12 mouse cellular contexts compared by ENCODE assay signal in the genomic region with DNA sequence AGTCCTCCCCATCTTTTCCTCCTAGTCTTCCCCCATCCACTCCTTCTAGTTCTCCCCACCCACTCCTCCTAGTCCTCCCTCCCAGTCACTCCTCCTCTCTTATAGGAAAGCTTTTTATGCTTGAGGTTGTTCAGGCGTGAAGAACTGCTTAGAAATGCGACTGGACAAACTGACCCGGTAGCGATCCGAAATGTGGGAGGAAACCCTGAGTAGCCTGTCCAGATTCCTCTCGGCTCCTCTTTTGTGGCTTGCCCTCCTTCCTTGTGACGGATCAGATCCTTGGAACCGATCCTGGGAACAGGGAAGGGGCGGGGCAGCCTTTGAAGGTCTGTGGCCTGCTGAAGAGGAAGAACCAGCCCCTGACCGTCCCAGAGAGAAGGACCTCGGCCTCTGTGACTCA.
DNase-seq lines count a peak whose midpoint lies in the region; ATAC-seq and TF ChIP-seq lines count a peak whose summit lies in the region.
"Had no signal": no experiment of that assay in that cellular context is flagged by ENCODE, and none has a peak within 500 bp of the region (broad histone marks: within the 10 kb centered on the region; RNA-seq: fewer than 3 reads in every experiment).

No protein-coding gene starts in this region.

- intact Hi-C loops in heart, adult 2 months (cut with DNase I) = loop anchor here (10.0 kb wide), 1 partner anchor 256 kb away; no protein-coding TSS in a partner anchor

- no peak overlapping the region for H3K4me3 ChIP-seq in heart, adult 2 months
- no peak overlapping the region for H3K4me3 ChIP-seq in heart, embryonic 12.5 days
- no peak overlapping the region for H3K4me3 ChIP-seq in kidney, embryonic 16.5 days (ENCODE audit: low read length)
- no peak overlapping the region for H3K4me3 ChIP-seq in midbrain, embryonic 16.5 days (ENCODE audit: low read depth, low read length)
- H3K4me3 ChIP-seq: hindbrain, embryonic 10.5 days; midbrain, embryonic 12.5 days had no signal

- H3K4me2 ChIP-seq in heart, embryonic 12.5 days = no peak overlapping the region
- no peak overlapping the region for H3K4me2 ChIP-seq in kidney, embryonic 16.5 days (replicated peaks; ENCODE audit: low read depth, low read length)
- H3K4me2 ChIP-seq in midbrain, embryonic 16.5 days (ENCODE audit: low read length) = no peak overlapping the region
- H3K4me2 ChIP-seq: midbrain, embryonic 12.5 days had no signal

- ATAC-seq in heart, embryonic 12.5 days (ENCODE audit: insufficient number of reproducible peaks, low FRiP score) = no peak
- peak; percentile 69 for ATAC-seq in kidney, embryonic 16.5 days (ENCODE audit: low FRiP score, low TSS enrichment)
- ATAC-seq in midbrain, embryonic 16.5 days = no peak

- no peak for TF ChIP-seq CTCF in heart, adult 2 months (IDR thresholded peaks at IDR 0.05)

- H3K27me3 ChIP-seq in heart, adult 2 months (ENCODE audit: control insufficient read depth, insufficient read depth, low read length) = no peaks in the 10 kb centered on the region
- H3K27me3 ChIP-seq in heart, embryonic 12.5 days (replicated peaks) = no peaks in the 10 kb centered on the region
- H3K27me3 ChIP-seq in kidney, embryonic 16.5 days (ENCODE audit: insufficient read depth, low read length) = no peaks in the 10 kb centered on the region
- no peaks in the 10 kb centered on the region for H3K27me3 ChIP-seq in midbrain, embryonic 16.5 days (ENCODE audit: control insufficient read depth, insufficient read depth, low read depth, low read length)

- peak overlapping the region; percentile 9; the same call in 1 of the 2 replicates for H3K27ac ChIP-seq in heart, adult 2 months
- H3K27ac ChIP-seq in heart, embryonic 12.5 days (ENCODE audit: poor library complexity, severe bottlenecking) = no peak overlapping the region
- H3K27ac ChIP-seq in kidney, embryonic 16.5 days (ENCODE audit: low read length) = no peak overlapping the region
- H3K27ac ChIP-seq in midbrain, embryonic 16.5 days (ENCODE audit: low read length) = no peak overlapping the region
- H3K27ac ChIP-seq: hindbrain, embryonic 10.5 days; midbrain, embryonic 12.5 days had no signal

- H3K79me2 ChIP-seq in heart, adult 2 months (replicated peaks; ENCODE audit: control insufficient read depth, insufficient read depth, low read length) = no peaks in the 10 kb centered on the region

- TF ChIP-seq EP300 in heart, adult 2 months (IDR thresholded peaks at IDR 0.05; ENCODE audit: insufficient read depth, low read depth, low read length) = no peak

- peaks cover 3% of the 10 kb centered on the region; the same call in 1 of the 2 replicates for H3K9me3 ChIP-seq in heart, embryonic 12.5 days (replicated peaks)
- peaks cover 7% of the 10 kb centered on the region for H3K9me3 ChIP-seq in kidney, embryonic 16.5 days (ENCODE audit: low read length)
- 0 out of 2 replicates have a peak, but pooled peaks cover 4% of the 10 kb centered on the region for H3K9me3 ChIP-seq in midbrain, embryonic 16.5 days (replicated peaks; ENCODE audit: control insufficient read depth, low read length, poor library complexity, severe bottlenecking)
- H3K9me3 ChIP-seq: midbrain, embryonic 12.5 days had no signal

- H3K36me3 ChIP-seq in heart, adult 2 months (ENCODE audit: control insufficient read depth, insufficient read depth, low read length) = no peaks in the 10 kb centered on the region
- H3K36me3 ChIP-seq in heart, embryonic 12.5 days = no peaks in the 10 kb centered on the region
- no peaks in the 10 kb centered on the region for H3K36me3 ChIP-seq in kidney, embryonic 16.5 days (ENCODE audit: insufficient read depth, low read length)
- no peaks in the 10 kb centered on the region for H3K36me3 ChIP-seq in midbrain, embryonic 16.5 days (ENCODE audit: control insufficient read depth, insufficient read depth, low read length)
- H3K36me3 ChIP-seq: hindbrain, embryonic 10.5 days; midbrain, embryonic 12.5 days had no signal

- peak in 1 of 2 experiments; percentile 17 for DNase-seq in heart, adult 2 months
- DNase-seq in adrenal gland, adult 2 months = peak; percentile 89
- DNase-seq in mesoderm, embryonic 11.5 days (ENCODE audit: low read depth, low spot score) = peak; percentile 11
- DNase-seq in embryo, embryonic 11 days = no peak
- no peak for DNase-seq in right cerebral cortex, postnatal 4 days
- DNase-seq: cerebellum, adult 11-12 months; liver had no signal

- WGBS in heart, adult 2 months = 47% methylated on average over 11 of the region's 11 CpGs
- WGBS in heart, embryonic 12.5 days = 75% methylated on average over 11 of the region's 11 CpGs
- WGBS in kidney, embryonic 16.5 days = 27% methylated on average over 11 of the region's 11 CpGs
- 51% methylated on average over 11 of the region's 11 CpGs for WGBS in midbrain, embryonic 16.5 days

- H3K4me1 ChIP-seq in heart, adult 2 months (ENCODE audit: control insufficient read depth, insufficient read depth, low read length) = peaks cover 2% of the 10 kb centered on the region; the same call in 1 of the 2 replicates
- H3K4me1 ChIP-seq in heart, embryonic 12.5 days (replicated peaks) = no peaks in the 10 kb centered on the region
- H3K4me1 ChIP-seq in kidney, embryonic 16.5 days (ENCODE audit: insufficient read depth, low read length) = no peaks in the 10 kb centered on the region
- no peaks in the 10 kb centered on the region for H3K4me1 ChIP-seq in midbrain, embryonic 16.5 days (ENCODE audit: control insufficient read depth, insufficient read depth, low read length)
- H3K4me1 ChIP-seq: hindbrain, embryonic 10.5 days; midbrain, embryonic 12.5 days had no signal

- no peak overlapping the region for H3K9ac ChIP-seq in heart, adult 2 months (ENCODE audit: low read depth, low read length)
- no peak overlapping the region for H3K9ac ChIP-seq in heart, embryonic 12.5 days
- no peak overlapping the region for H3K9ac ChIP-seq in kidney, embryonic 16.5 days (replicated peaks; ENCODE audit: low read length)
- no peak overlapping the region for H3K9ac ChIP-seq in midbrain, embryonic 16.5 days (ENCODE audit: low read depth, low read length)
- H3K9ac ChIP-seq: midbrain, embryonic 12.5 days had no signal

- no peak for TF ChIP-seq POLR2A in heart, adult 2 months (IDR thresholded peaks at IDR 0.05; ENCODE audit: insufficient read depth, low read depth, low read length)

Comparison
In these comparisons a context has a peak if more than half of its experiments do, and no peak if none do; other contexts are left out.
1. DNase-seq: peak in adrenal gland, adult 2 months (single experiment) and mesoderm, embryonic 11.5 days (single experiment); none in embryo, embryonic 11 days (single experiment) and right cerebral cortex, postnatal 4 days (single experiment).